Mouse (Mus musculus) lung, postnatal 14 days (tissue): ENCODE measurements at regions not wholly inside any gene's neighbourhood (a gene's known extent, or its start where the extent isn't known, plus 50 kb on each side); places are given as distances from the start of the nearest gene placed in this dataset.

Experiments
- DNase-seq: peaks from one replicate; pipeline ENCODE4 v3.0.0; 2021

DNA sequence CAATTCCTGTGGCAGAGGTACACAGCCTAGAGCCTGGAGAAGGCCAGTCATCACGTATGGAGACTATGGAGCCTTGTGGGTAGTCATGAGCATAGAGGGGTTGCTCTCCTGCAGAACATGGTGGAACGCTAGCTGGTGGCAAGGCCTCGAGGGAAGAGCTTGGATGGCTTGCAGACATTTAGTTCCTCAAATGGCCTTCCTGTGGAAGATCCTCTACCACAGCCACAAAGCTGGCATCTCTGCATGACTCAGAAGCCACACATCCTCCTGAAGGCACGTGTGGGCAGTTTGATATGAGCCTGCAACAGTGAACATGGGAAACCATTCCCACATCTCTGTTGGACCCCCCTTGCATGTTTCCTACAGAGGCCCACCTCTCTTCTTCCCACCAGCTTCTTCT lies 547.9 kb upstream of the Lrrc6 start:
- no peak for DNase-seq

- no peak for DNase-seq
These were observed 547.4 kb upstream of the Lrrc6 start for GRCm38 (mm10) chr15:67048148-67048547.

DNA sequence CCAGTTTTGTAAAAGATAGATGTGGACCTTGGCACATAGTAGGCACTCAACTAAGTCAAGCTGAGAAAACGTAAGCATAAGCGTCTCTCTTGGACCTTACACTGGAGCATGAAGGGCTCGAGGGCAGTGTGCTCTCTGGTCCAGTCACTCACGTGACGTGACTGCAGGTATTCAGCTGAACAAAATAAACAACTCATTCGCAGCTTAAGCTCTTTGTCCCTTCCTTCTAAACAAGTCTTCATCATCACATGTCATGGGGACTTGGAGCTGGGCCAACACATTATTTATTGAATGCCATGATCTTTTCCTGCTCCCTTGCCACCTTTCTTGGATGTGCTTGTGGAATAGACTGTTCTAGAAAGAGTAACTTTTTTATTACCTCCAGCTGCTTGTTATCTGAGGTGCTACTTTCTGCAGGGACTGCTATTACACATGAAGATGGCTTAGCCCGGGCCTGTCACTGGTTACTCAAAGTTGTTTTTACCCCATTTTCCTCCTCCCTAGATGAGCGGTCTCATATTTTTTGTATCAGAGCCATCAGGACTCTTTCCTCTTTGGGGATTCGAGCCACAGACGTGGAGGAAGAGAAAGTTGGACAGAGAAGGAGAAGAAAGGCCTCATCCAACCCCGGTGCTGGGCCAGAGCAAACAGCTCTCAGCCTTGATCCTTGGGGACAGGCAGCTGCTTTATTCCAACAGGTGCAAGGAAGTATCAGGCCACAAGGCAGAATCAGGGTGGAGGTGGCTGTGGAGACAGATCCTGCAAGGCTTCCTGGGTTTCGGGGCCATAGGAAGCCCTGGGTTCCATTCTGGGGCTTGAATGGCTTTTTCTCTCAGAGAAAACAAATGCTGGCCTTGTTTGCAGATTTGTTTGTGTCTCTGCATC lies 545.5 kb upstream of the Lrrc6 start:
- no peak for DNase-seq

GRCm38 (mm10) chr15:67045329-67045728 lies 544.6 kb upstream of the Lrrc6 start:
- no peak for DNase-seq

- no peak for DNase-seq
These were observed 544.1 kb upstream of the Lrrc6 start for GRCm38 (mm10) chr15:67044806-67045205.

DNA sequence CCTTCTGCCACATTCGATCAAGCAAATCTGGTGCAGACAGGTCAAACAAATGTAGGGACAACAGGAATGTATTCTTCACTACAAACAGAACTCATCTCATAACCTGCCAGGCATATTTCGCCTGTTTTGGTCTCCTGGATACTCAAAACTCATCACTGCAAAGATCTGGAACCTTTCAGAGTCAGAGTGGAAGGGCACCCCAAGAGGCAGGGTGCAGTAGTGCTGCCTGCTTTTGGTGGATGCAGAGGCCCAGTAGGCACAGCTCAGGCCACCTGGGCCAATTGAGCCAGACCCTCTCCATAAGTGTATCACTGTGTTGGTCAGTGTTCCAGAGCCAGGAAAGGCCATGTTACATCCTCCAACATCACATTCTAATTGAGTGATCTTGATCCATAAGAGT lies 541.4 kb upstream of the Lrrc6 start:
- DNase-seq, result no peak

GRCm38 (mm10) chr15:67040229-67040628 lies 539.5 kb upstream of the Lrrc6 start:
- no peak for DNase-seq

DNA sequence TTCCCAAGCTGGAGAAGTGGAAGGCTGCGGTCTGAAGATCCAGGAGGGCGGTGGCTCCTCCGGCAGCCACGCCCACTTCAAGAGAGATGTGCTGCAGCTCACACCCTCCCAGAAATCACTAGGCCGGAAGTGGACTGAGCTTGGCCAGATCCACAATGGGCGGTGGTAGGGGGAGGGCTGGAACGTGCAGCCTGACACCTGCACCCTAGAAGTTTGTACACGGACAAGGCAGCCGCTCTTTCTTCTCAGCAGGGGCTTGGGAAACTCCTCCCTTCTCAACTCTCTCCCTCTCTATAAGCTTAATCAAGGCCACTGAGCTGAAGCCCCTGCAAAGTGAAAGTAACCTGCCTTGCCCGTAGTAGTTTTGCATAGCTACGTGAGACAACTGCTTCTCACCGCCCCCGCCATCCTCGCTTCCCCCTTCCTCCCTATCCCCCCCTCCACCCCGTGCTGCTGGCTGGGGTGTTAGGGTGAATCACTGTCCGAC lies 538.8 kb upstream of the Lrrc6 start:
- peak; percentile 69 for DNase-seq

DNA sequence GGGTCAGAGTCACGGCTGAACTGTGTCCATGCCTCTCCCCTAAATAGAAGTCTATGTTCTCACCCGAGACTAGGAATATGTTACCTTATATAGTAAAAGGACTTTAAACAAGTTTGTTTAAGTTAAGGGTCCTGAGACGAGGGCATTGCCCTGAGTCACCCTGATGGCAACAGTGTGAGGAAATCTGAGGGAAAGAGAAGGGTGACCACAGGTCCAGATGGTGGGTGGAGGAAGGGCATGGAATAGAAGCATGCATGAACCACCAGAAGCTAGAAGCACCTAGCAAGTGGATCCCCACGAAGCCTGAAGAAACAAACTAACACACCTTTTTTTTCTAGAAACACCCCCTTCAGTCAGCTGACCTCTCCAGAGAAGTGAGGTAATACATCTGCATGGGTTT lies 536.9 kb upstream of the Lrrc6 start:
- no peak for DNase-seq

DNA sequence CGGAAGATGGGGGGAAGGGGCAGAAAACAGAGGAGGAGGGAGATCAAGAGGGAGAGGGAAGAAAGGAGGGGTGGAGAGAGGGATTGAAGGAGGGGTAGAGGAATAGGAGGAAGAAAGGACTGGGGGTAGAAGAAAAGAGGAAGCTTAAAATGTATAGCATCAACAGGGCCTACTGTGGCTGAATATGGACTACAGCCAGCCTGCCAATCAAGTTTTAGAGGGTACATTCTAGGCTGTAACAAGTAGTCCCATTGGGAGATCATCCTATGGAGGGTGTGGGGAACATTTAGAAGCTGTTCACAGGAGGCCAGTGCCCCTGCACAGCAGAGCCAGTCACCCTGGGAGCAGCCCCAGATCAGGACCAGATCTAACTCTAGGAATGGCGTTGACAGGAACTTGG lies 535.6 kb upstream of the Lrrc6 start:
- DNase-seq, result no peak

DNA sequence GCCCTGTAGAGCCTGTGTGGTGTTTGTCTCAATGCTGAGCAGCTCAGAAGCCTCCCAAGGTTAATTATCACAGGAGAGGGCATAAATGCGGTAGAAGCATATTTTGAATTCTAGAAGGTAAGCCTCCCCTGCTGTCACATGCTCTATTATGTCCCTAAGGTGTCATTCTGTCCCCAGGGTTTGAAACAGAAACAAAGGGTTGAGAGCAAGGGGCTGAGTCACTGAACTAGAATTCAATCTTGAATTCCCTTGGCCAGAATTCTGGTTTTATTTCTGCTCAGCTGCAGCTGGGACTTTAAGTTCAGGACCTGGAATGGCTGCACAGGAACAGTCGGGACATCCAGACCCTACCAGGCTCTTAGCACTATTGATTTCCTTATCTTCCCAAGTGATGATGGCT lies 533.2 kb upstream of the Lrrc6 start:
- no peak for DNase-seq

DNA sequence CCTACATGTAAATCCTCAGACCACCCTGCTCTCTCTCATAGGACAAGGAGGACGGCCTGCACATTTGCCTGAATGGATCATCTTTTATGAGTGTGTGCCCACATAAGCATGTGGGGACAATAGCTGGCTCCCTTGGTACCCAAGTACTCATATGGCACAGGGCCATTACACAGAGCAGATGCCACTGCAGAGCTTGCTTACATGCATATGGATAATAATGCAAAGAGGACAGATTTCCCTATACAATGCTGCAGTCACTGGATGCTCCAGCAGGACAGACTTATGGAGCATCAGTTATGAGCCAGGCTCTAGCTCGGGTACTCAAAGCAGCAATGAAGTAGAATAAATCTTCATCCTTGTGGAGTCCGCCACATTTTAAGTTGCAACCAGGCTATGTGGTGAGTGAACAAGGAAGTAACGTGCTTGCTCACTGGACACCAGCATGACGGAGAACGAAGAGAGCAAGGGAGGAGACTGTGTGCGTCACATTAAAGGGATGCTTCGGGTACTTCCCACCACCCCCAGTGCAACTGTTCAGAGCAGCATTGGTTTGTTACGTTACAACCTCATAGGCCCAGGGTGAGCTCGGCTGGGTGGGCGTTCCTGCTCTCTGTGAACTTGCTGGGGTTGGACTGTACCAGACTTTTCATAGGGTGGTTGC lies 531.3 kb upstream of the Lrrc6 start:
- DNase-seq, result no peak

GRCm38 (mm10) chr15:67030975-67031374 lies 530.3 kb upstream of the Lrrc6 start:
- DNase-seq, result no peak

DNA sequence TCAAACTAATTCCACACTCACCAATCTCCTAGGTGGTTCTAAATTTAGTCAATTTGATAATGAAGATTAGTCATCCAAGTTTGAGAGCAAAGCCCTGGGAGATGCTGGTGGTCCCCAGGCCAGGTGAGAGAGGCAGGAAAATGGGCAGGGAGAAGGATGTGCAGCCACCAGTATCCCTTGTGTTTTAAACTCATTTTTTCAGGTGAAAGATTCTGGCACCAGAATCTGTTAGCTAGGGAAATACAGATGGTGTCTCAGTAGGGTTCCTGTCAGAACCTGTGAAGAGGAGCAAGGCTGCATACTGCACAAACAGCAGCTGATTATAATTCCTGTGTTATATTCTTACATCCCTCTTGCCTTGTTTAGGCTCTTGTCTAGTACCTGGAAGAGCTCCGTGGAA lies 527.5 kb upstream of the Lrrc6 start:
- no peak for DNase-seq

DNA sequence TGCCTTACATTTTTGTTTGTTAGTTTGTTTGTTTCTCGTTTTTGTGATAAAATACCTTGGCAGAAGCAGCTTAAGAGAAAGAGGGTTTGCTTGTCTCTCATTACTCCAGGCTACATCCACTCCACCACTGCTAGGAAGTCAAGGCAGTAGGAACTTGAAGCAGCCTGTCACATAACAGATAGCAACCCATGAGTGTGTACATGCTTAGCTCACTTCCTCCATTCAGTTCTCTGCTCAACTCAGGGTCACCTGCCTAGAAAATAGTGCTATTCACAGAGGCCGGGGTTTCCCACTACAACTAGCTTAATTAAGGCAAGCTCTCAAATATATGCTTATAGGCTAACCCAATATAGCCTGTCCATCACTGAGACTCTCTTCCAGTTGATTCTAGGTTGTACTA lies 527.0 kb upstream of the Lrrc6 start:
- DNase-seq, result no peak

DNA sequence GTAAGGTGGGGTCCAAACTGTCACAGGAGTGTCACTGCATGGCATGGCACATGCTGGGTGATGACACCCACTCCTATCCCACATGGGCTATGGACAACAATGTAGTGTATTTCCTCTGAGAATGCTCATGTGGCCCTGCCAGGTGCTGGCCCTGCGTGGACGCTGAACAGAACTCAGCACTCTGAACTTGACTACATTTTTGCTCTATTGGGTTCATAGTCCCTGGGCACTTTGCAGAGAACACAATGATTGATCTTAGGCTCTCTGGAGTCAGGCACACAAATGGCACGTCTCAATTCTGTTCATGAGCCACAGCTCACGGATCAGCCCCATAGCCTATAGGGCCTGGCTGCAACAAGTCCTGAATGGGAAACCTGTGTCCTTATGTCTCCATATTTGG lies 525.0 kb upstream of the Lrrc6 start:
- no peak for DNase-seq

DNA sequence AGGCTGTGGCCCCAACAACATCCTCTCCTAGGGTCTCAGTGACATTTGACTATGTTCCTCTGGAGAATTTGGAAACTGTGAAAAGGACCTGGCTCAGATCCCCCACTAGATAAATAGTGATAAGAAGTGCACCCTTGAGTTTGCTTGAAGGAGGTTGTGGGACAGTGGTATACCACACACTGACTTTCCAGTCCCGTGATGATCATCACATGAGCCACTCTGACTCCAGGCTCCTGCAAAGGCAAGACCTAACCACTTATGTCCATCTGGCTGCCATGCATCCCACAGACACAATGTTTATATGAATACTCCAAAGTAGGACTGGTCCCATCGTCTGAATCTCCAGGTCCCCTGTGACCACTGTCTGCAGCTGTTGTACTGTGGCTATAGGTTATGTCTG lies 523.7 kb upstream of the Lrrc6 start:
- DNase-seq, result no peak

GRCm38 (mm10) chr15:67023081-67023480 lies 522.4 kb upstream of the Lrrc6 start:
- DNase-seq, result no peak

- no peak for DNase-seq
These were observed 520.7 kb upstream of the Lrrc6 start for GRCm38 (mm10) chr15:67021391-67021790.

DNA sequence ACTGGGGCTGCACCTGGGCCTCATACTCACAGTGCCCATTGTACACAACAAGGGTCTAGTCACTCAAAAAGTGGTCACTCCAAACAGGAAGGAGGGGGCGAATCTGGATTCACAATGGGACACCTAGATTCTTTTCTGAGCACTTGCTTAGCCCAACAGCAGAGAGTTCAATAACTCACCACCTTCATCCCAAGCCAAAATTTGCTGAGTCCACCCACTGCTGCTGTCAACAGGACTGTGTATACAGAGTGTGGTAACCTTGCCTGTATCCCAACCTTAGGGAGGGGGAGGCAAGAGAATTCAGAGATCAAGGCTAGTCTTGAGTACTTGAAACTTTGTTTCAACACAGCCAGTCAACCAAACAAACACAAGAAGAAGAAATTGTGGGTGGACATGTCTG lies 519.2 kb upstream of the Lrrc6 start:
- DNase-seq, result no peak

DNA sequence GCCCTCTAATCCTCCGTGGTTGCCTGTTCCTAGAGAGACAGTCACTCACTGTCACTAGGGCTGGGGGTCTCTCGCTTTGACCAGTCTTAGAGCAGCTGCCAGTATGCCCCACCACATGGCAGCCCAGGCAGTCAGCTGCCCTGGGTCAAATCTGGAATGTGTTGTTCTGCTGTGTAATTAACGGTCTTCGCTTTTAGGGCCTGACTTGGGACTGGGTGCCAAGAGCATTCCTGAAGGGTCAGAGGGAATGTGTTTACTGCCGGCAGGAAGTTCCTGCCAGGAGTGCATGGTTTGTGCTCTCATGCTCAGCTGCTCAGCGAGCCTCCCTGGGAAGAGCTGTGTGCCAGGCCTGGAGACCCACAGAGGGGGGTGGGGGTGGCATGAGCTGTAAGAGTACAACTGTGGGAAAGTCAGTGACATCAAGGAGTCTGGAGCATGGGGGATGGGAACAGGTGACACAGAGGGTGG lies 518.5 kb upstream of the Lrrc6 start:
- DNase-seq, result peak; percentile 44
